Mouse (Mus musculus): ENCODE measurements around the gene Serpina12. TPM values are rescaled to one million over a fixed set of nuclear protein-coding genes. Genes with fewer than 3 reads are reported as not detected.
A peak's percentile ranks its signal among the peaks of the same experiment; 100 is the strongest.

The Serpina12 gene
- total RNA-seq, 2 experiments from 2014 or later = not detected

DNA sequence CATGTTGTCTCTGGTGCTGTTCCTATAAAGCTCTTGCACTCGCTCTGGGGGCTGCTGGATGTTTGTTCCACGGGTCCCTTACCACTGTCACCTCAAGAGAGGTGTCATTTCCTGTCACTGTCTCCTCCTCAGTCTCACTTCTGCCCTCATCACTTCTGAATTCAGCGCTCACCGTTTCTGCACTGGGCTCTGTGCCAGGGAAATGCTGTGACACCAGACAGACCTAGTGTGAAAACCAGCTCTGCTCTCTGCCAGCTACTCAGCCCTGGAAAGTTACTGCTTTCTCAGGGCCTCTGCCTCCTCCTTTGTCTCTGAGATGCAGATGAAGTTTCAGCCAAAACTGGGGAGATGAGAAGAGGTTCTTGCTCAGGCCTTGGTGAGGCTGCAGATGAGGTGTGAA is 12.8 kb upstream of the Serpina12 start:
- DNase-seq (ENCODE audit: extremely low spot score in 1 of 2, low spot score in 2 of 2) = peak; percentile 54 to 60
- H3K4me3 ChIP-seq = no peak overlapping the region
- no peak for TF ChIP-seq CTCF (IDR thresholded peaks at IDR 0.05)
- H3K27ac ChIP-seq = no peak overlapping the region
- intact Hi-C loops (cut with DNase I) = no loop called here

DNA sequence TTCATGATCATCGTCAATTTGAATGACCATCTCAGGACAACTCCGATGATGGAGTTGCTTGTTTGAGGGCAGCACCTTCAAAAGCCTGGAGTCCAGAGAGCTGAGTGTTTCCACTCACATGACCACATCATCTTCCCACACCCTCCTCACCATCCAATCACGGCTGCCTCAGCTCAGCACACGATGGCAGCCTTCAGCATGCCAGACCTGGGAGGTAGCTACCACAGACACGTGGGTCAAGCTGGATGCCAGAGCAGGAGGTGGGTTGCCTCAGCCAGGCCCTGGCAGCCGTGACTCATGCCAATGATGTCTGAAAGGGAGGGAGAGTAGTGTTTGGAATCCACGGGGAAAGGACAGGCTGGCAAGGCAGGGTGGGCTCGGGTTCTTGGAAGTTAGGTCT is 11.5 kb upstream of the Serpina12 start:
- no peak for TF ChIP-seq CTCF (IDR thresholded peaks at IDR 0.05)
- no peak overlapping the region for H3K4me3 ChIP-seq
- no peak for DNase-seq (ENCODE audit: extremely low spot score in 1 of 2, low spot score in 2 of 2)
- intact Hi-C loops (cut with DNase I) = no loop called here
- no peak overlapping the region for H3K27ac ChIP-seq

DNA sequence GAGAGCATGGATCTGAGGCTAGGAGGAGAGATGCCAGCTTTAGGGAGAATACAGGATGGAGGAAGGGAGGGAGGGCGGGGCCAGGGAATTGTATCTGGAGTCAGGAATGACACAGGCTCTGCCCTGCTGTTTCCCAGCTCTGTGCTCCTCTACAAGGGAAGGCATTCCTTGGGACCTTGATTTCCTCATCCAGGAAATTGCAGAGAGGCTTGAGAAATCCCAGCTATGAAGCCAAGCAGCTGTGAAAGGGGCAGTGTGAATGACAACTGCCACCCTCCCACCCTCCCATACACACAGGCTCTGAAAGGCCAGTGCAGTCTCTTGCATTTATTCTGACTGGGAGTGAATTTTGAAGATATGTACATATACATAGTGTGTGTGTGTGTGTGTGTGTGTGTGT is 9.8 kb upstream of the Serpina12 start:
- H3K4me3 ChIP-seq = no peak overlapping the region
- TF ChIP-seq CTCF (IDR thresholded peaks at IDR 0.05) = no peak
- no peak for DNase-seq (ENCODE audit: extremely low spot score in 1 of 2, low spot score in 2 of 2)
- intact Hi-C loops (cut with DNase I) = no loop called here
- H3K27ac ChIP-seq = no peak overlapping the region

DNA sequence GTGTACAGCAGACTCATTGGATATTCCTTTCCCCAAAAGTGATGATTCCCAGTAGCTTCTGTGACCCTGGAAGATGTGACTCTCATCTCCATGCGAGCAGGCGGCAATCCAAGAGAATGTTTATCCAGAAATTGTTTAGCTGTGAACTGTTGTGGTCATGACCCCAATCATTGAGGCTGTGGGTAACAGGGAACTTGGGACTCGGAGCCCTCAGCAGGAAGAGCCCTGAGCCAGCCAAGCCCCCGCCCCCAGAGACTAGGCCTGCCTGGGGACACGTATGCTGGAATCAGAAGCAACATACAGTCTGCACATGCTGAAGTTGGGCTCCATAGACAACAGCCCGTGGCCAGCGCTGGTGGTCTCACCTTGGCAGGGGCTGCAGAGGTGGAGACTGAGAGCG is 1.5 kb upstream of the Serpina12 start:
- no peak for DNase-seq (ENCODE audit: extremely low spot score in 1 of 2, low spot score in 2 of 2)
- intact Hi-C loops (cut with DNase I) = no loop called here
- H3K27ac ChIP-seq = no peak overlapping the region
- no peak for TF ChIP-seq CTCF (IDR thresholded peaks at IDR 0.05)
- H3K4me3 ChIP-seq = no peak overlapping the region

DNA sequence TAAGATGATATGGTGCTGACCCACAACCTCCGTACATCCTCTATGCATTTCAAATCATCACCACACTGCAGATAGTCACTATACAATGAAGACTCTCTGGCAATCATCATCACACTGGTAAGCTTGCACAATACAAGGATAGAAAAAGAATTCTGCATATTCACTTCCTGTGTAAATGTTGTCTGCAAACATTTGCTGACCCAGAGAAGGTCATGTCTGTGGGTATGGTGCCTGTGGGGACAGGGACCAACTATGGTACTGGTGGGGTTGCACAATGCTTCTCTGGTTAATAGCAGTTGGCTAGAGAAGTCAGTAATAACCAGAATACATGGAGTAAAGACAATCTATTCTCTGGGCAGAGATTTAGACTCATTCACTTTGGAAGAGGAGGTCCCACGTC is 1.5 kb downstream of the Serpina12 start:
- Histone ChIP-seq H3K4me3 (no peak overlapping the region), H3K27ac (no peak overlapping the region)
- TF ChIP-seq CTCF (IDR thresholded peaks at IDR 0.05) = no peak
- intact Hi-C loops (cut with DNase I) = no loop called here
- DNase-seq (ENCODE audit: extremely low spot score in 1 of 2, low spot score in 2 of 2) = no peak

DNA sequence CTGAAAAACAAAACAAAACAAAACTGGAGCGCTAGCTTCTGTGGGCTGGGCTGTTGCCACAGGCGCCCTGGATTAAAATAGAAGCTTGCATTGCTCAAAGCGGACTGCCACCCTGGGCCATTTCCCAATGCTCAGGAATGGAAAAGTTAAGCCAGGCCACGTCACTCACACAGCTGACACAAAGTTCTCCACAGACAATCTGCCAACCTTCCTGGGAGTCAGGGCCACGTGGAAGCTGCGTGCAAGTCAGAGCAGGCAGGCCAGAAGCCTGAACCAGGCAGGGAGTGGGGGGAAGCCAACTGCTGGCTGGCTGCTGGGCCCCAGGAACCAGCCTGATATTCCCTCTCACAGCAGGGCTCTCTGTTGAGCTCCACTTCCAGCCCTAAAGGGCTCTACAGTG is 2.8 kb downstream of the Serpina12 start:
- no peak overlapping the region for H3K27ac ChIP-seq
- no peak for TF ChIP-seq CTCF (IDR thresholded peaks at IDR 0.05)
- DNase-seq (ENCODE audit: extremely low spot score in 1 of 2, low spot score in 2 of 2) = peak in 1 of 2 experiments; percentile 29

DNA sequence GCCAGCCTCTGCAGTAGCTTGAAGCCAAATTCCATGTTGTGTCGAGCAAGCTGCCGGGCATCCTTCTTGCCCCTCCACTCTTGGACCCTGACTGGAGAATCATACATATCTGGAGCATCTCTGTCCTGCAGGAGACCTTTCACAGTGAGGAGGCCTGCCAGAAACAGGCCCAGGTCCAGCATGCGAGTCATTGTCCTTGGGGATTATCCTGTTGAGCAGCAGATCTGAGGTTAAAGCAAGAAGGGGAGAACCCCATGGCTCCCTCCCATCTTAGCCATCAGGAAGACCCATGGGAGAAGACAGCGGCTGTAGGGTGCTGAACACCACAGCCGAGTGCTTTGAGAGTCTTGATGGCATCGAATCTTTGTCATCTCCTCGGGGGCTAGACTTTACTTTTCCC is 6.1 kb downstream of the Serpina12 start:
- no peak for DNase-seq (ENCODE audit: extremely low spot score in 1 of 2, low spot score in 2 of 2)
- no peak overlapping the region for H3K4me3 ChIP-seq
- intact Hi-C loops (cut with DNase I) = no loop called here
- TF ChIP-seq CTCF (IDR thresholded peaks at IDR 0.05) = no peak
- H3K27ac ChIP-seq = no peak overlapping the region

More for the DNA sequence above, 2.8 kb downstream of the Serpina12 start:
- intact Hi-C loops (cut with DNase I) = no loop called here
- H3K4me3 ChIP-seq = no peak overlapping the region

DNA sequence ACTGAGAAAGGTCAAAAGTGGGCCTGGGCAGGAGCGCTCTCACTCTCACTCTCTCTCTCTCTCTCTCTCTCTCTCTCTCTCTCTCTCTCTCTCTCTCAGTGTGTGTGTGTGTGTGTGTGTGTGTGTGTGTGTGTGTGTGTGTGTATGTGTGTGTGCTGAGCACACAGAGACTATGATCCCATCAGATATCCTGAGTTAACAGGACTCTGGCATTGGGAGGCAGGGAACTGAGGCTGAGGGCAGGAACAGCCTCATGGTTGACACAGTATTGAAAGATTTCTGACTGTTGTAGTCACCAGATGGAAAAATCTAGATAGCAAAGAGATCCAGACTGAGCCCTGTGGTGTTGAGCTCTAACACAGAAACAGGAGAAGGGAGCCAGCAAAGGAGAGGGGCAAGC is 10.5 kb downstream of the Serpina12 start:
- Histone ChIP-seq H3K27ac (no peak overlapping the region), H3K4me3 (no peak overlapping the region)
- no peak for DNase-seq (ENCODE audit: extremely low spot score in 1 of 2, low spot score in 2 of 2)
- no peak for TF ChIP-seq CTCF (IDR thresholded peaks at IDR 0.05)
- intact Hi-C loops (cut with DNase I) = no loop called here

DNA sequence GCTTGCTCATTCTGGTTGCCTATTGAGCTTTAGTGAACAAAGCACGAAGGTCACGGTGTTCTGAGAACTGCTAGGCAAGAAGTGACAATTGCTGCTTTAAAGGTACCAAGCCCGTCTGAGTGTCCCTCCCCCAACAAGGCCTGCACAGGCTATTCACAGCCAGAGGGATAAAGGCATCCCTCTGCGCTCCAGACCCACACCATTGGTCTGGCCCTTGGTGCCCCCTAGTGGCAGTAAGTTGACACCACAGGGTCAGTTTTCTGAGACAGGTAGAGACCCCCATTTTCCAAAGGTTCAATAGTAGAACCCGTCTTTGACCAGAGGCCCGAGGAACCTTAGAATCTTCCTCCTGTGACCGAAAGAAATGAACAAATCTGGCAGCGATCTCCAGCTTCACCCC is 14.3 kb downstream of the Serpina12 start:
- peak; percentile 63 for TF ChIP-seq CTCF (IDR thresholded peaks at IDR 0.05)
- intact Hi-C loops (cut with DNase I) = no loop called here
- no peak overlapping the region for H3K27ac ChIP-seq
- no peak overlapping the region for H3K4me3 ChIP-seq
- no peak for DNase-seq (ENCODE audit: extremely low spot score in 1 of 2, low spot score in 2 of 2)

DNA sequence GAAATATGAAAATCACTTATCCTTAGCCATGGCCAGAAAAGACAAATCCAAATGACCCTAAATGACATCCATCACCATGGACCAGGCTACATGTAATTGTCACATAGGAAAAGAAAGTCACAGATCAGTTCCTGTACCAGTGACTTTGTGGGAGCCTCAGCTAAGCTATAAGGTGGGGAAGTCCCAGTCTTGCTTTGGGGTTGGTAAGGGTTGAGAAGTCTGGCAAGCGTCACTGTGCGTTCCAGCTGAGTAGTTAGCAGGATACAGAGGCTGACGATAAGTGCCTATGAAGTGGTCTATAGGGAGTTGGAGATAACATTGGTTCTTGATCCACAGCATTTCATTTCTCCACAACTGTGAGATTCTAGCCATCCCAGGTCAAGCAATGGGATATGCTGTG is 29.0 kb downstream of the Serpina12 start:
- H3K4me3 ChIP-seq = no peak overlapping the region
- no peak for DNase-seq (ENCODE audit: extremely low spot score in 1 of 2, low spot score in 2 of 2)
- H3K27ac ChIP-seq = no peak overlapping the region
- intact Hi-C loops (cut with DNase I) = no loop called here
- no peak for TF ChIP-seq CTCF (IDR thresholded peaks at IDR 0.05)

DNA sequence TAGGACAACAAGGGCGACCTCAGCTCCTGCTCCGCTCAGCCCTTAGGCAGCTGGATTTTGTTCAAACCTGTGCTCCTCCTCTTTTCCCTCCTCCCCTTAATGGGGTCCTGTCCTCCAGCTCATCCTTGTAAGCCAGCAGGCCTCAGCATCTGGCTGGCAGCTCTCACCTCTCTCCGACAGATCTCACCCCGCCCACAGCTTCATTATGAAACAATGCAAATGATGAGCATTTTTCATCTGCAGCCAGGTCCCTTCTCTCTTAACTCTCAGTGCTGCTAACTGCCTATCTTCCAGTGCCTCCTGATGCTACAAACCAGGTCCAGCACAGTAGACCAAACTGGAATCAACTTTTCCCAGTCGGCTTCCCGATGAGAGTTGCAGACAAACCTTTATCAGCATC is 30.6 kb downstream of the Serpina12 start, which contains the start of gene Serpina9:
Gene Serpina9 (minus strand): TSS at position 136 of the 400 bp plus-strand sequence.
- no peak for TF ChIP-seq CTCF (IDR thresholded peaks at IDR 0.05)
- intact Hi-C loops (cut with DNase I) = no loop called here
- H3K4me3 ChIP-seq = no peak within 1 kb of the TSS
- no peak within 1 kb of the TSS for H3K27ac ChIP-seq
- DNase-seq (ENCODE audit: extremely low spot score in 1 of 2, low spot score in 2 of 2) = no peak

DNA sequence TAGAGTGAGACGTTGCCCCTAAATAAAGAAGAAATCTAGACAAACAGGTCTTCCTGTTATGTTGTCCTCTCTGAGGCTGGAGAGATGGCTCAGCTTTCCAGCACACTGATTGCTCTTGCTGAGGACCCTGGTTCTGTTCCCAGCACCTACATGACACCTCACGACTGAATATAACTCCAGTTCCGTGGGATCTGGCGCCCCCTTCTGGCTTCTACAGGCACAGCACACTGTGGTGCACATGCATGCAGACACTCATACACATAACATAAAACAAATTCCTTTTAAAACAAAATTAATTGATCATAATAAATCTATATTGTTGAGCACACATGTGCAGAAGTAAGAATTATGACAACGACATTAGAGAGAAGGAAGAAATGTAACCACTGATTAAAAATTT is 39.6 kb downstream of the Serpina12 start:
- Histone ChIP-seq H3K27ac (no peak overlapping the region), H3K4me3 (no peak overlapping the region)
- TF ChIP-seq CTCF (IDR thresholded peaks at IDR 0.05) = no peak; the same call in 1 of the 2 replicates
- DNase-seq (ENCODE audit: extremely low spot score in 1 of 2, low spot score in 2 of 2) = no peak
- intact Hi-C loops (cut with DNase I) = no loop called here

DNA sequence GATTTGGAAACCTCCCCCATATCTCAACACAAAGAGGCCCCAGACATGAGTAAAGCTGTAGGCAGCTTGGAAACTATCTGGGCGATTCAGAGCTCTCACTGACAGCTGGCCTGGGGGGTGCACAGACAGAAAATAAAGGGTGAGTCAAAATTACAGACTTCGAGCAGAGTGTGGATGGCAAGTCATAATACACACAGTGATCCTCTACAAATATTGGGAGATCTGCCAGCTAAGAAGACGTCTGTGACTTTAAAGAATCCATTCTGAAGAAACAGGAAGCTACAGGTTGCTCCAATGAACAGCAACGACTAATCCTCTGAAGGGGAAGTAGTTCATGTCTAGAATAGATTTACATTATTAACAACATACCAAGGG is 41.0 kb downstream of the Serpina12 start:
- intact Hi-C loops (cut with DNase I) = no loop called here
- Histone ChIP-seq H3K4me3 (no peak overlapping the region), H3K27ac (no peak overlapping the region)
- no peak for DNase-seq (ENCODE audit: extremely low spot score in 1 of 2, low spot score in 2 of 2)
- no peak for TF ChIP-seq CTCF (IDR thresholded peaks at IDR 0.05)

Measured in left cerebral cortex, adult 2 months (tissue).